Mouse (Mus musculus): ENCODE results near the gene Zc3hav1l. TPM values are rescaled to one million over a fixed set of nuclear protein-coding genes. Genes with fewer than 3 reads are reported as not detected.

The Zc3hav1l gene
- polyA plus RNA-seq, 1 experiment = 1.3 TPM

DNA sequence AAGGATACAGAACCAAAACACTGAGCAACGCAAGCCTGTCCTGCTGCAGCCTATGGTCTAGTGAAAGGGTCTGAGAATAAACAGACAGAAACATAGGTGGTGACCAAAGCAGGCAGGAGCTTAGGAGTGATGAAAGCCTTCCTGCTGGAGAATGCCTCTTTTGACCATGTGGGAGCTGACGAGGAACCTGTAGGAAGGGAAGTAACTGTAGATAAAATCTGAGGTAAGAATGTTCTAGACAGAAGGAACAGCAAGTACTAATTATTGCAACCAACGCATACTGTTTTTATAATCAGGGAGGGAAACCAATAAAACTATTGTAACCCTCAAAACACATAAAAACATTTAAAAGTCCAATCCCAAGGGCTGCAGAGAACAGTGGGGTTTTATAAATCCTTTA is 54.9 kb downstream of the Zc3hav1l start:
- no peak for TF ChIP-seq CTCF (IDR thresholded peaks at IDR 0.05; ENCODE audit: control insufficient read depth, insufficient read depth, insufficient replicate concordance, low read depth, low read length)
- no peak for TF ChIP-seq POLR2A (IDR thresholded peaks at IDR 0.05; ENCODE audit: control insufficient read depth, low read depth, low read length)
- no peaks in the 10 kb centered on the region; the same call in 1 of the 2 replicates for H3K4me1 ChIP-seq (ENCODE audit: control insufficient read depth, insufficient read depth, low read length)
- H3K27me3 ChIP-seq (ENCODE audit: control insufficient read depth, insufficient read depth, low read length) = no peaks in the 10 kb centered on the region
- H3K36me3 ChIP-seq (ENCODE audit: control insufficient read depth, insufficient read depth, low read length) = no peaks in the 10 kb centered on the region
- no peak overlapping the region for H3K4me3 ChIP-seq (ENCODE audit: control insufficient read depth, low read depth, low read length)
- H3K27ac ChIP-seq (ENCODE audit: control insufficient read depth, insufficient read depth, low read depth, low read length) = no peak overlapping the region

DNA sequence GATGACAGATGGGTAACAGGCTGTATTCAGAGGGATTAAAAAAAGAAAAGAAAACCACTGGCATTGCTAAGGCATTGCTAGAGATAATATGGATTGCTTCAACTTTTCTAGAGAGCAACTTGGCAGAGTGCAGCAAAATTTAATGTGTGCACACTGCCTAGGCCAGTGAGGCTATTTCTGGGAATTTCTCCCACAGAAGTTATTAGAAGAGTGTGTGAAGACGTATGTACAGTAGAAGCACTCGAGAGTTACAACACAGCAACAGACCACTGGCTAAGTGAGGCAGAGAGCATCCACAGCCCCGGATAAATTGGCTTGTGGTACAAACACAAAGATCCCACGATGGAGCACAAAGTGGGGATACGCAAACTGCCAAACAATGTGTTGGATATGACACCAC is 56.2 kb downstream of the Zc3hav1l start:
- H3K4me3 ChIP-seq (ENCODE audit: control insufficient read depth, low read depth, low read length) = no peak overlapping the region
- no peaks in the 10 kb centered on the region for H3K27me3 ChIP-seq (ENCODE audit: control insufficient read depth, insufficient read depth, low read length)
- no peak overlapping the region for H3K27ac ChIP-seq (ENCODE audit: control insufficient read depth, insufficient read depth, low read depth, low read length)
- H3K4me1 ChIP-seq (ENCODE audit: control insufficient read depth, insufficient read depth, low read length) = no peaks in the 10 kb centered on the region; the same call in 1 of the 2 replicates
- TF ChIP-seq POLR2A (IDR thresholded peaks at IDR 0.05; ENCODE audit: control insufficient read depth, low read depth, low read length) (no peak), CTCF (IDR thresholded peaks at IDR 0.05; ENCODE audit: control insufficient read depth, insufficient read depth, insufficient replicate concordance, low read depth, low read length) (no peak)
- no peaks in the 10 kb centered on the region for H3K36me3 ChIP-seq (ENCODE audit: control insufficient read depth, insufficient read depth, low read length)

DNA sequence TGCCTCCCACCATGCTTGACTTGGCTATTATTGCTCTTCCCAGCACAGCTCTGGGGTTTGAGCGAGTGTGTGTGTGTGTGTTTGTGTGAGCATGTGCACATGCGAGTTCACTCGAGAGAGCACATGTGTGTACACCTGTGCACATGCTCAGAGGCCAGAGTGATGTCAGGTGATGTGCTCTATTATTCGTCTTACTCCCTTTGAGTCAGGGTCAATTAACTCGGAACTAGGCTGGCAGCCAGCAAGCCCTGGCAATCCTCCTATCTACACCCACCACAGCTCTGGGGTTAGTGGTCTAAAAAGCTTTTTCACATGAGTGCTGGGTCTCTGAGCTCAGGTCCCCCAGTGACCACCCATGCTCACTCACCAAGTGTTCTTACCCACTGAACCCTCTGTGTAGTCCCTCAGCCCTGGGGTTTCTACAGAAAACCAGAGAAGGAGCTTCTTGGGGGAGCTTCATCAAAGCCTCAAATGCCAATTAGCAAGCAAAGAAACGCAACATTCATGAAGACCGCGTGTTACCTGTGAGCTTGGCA is 56.7 kb downstream of the Zc3hav1l start:
- Histone ChIP-seq H3K27me3 (ENCODE audit: control insufficient read depth, insufficient read depth, low read length) (no peaks in the 10 kb centered on the region), H3K4me3 (ENCODE audit: control insufficient read depth, low read depth, low read length) (no peak overlapping the region), H3K36me3 (ENCODE audit: control insufficient read depth, insufficient read depth, low read length) (no peaks in the 10 kb centered on the region), H3K4me1 (ENCODE audit: control insufficient read depth, insufficient read depth, low read length) (no peaks in the 10 kb centered on the region; the same call in 1 of the 2 replicates), H3K27ac (ENCODE audit: control insufficient read depth, insufficient read depth, low read depth, low read length) (no peak overlapping the region)
- TF ChIP-seq POLR2A (IDR thresholded peaks at IDR 0.05; ENCODE audit: control insufficient read depth, low read depth, low read length) = no peak
- TF ChIP-seq CTCF (IDR thresholded peaks at IDR 0.05; ENCODE audit: control insufficient read depth, insufficient read depth, insufficient replicate concordance, low read depth, low read length) = no peak

DNA sequence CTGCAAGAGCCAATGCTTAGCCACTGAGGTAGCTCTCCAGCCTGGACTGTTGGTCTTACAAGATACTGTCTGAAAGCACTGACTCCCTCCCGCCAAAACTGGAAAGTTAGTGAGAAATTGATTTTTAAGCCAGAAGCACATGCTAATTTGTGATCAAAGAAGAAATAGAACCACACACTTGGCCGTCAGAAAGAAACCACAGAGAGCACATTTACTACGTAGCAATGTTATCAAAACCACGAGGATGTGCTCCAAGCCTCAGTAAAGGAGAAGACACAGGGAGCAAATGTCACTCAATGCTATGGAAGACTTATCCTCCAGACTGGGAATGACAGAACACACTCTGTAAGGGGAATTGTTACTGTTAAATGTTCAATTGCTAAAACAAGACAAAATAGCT is 57.6 kb downstream of the Zc3hav1l start:
- Histone ChIP-seq H3K36me3 (ENCODE audit: control insufficient read depth, insufficient read depth, low read length) (no peaks in the 10 kb centered on the region), H3K4me3 (ENCODE audit: control insufficient read depth, low read depth, low read length) (no peak overlapping the region), H3K4me1 (ENCODE audit: control insufficient read depth, insufficient read depth, low read length) (no peaks in the 10 kb centered on the region; the same call in 1 of the 2 replicates), H3K27ac (ENCODE audit: control insufficient read depth, insufficient read depth, low read depth, low read length) (no peak overlapping the region), H3K27me3 (ENCODE audit: control insufficient read depth, insufficient read depth, low read length) (no peaks in the 10 kb centered on the region)
- TF ChIP-seq POLR2A (IDR thresholded peaks at IDR 0.05; ENCODE audit: control insufficient read depth, low read depth, low read length) (no peak), CTCF (IDR thresholded peaks at IDR 0.05; ENCODE audit: control insufficient read depth, insufficient read depth, insufficient replicate concordance, low read depth, low read length) (no peak)

DNA sequence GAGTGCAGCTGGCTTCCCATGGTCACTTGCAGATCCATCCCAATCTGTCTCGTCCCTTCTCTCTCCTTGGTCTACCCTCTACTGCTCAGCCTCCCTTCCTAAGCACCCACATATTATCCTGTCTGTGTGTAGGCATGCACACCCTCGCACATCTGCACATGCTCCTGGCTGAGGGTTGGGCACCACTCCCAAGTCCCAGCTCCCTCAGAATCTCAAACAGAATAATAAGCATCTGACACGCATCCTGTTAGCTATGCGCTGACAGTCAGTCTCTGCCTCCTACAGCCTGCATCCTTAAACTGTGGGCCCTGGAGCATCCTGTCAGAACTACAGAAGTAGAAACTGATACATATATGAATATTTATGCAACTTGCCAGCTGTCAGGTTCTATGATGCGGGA is 58.4 kb downstream of the Zc3hav1l start:
- no peak for TF ChIP-seq POLR2A (IDR thresholded peaks at IDR 0.05; ENCODE audit: control insufficient read depth, low read depth, low read length)
- no peak for TF ChIP-seq CTCF (IDR thresholded peaks at IDR 0.05; ENCODE audit: control insufficient read depth, insufficient read depth, insufficient replicate concordance, low read depth, low read length)
- Histone ChIP-seq H3K4me3 (ENCODE audit: control insufficient read depth, low read depth, low read length) (no peak overlapping the region), H3K4me1 (ENCODE audit: control insufficient read depth, insufficient read depth, low read length) (no peaks in the 10 kb centered on the region; the same call in 1 of the 2 replicates), H3K27me3 (ENCODE audit: control insufficient read depth, insufficient read depth, low read length) (no peaks in the 10 kb centered on the region), H3K27ac (ENCODE audit: control insufficient read depth, insufficient read depth, low read depth, low read length) (no peak overlapping the region), H3K36me3 (ENCODE audit: control insufficient read depth, insufficient read depth, low read length) (no peaks in the 10 kb centered on the region)

GRCm38 (mm10) chr6:38238382-38238781 is 60.7 kb downstream of the Zc3hav1l start:
- no peak overlapping the region for H3K4me3 ChIP-seq (ENCODE audit: control insufficient read depth, low read depth, low read length)
- no peaks in the 10 kb centered on the region for H3K36me3 ChIP-seq (ENCODE audit: control insufficient read depth, insufficient read depth, low read length)
- H3K27ac ChIP-seq (ENCODE audit: control insufficient read depth, insufficient read depth, low read depth, low read length) = no peak overlapping the region
- H3K4me1 ChIP-seq (ENCODE audit: control insufficient read depth, insufficient read depth, low read length) = no peaks in the 10 kb centered on the region
- TF ChIP-seq CTCF (IDR thresholded peaks at IDR 0.05; ENCODE audit: control insufficient read depth, insufficient read depth, insufficient replicate concordance, low read depth, low read length) (no peak), POLR2A (IDR thresholded peaks at IDR 0.05; ENCODE audit: control insufficient read depth, low read depth, low read length) (no peak)
- H3K27me3 ChIP-seq (ENCODE audit: control insufficient read depth, insufficient read depth, low read length) = no peaks in the 10 kb centered on the region

Other genes with a start within 250 kb of the Zc3hav1l start
- not detected in 2 replicates for gene Tmem213, start 190.0 kb downstream of the Zc3hav1l start, polyA plus RNA-seq (2012; rRNA removed)
- gene Atp6v0a4, start 174.7 kb downstream of the Zc3hav1l start, polyA plus RNA-seq (2012; rRNA removed) = 0.26 and 0.78 TPM in 2 replicates
- gene D630045J12Rik, start 45.2 kb downstream of the Zc3hav1l start, polyA plus RNA-seq (2012; rRNA removed) = 3.4 and 4.2 TPM in 2 replicates
- gene Zc3hav1, start 55.3 kb upstream of the Zc3hav1l start, polyA plus RNA-seq (2012; rRNA removed) = 2.3 and 2.5 TPM in 2 replicates
- gene Ttc26, start 82.2 kb upstream of the Zc3hav1l start, polyA plus RNA-seq (2012; rRNA removed) = 8.9 and 10.9 TPM in 2 replicates
- gene Ubn2, start 134.7 kb upstream of the Zc3hav1l start, polyA plus RNA-seq (2012; rRNA removed) = 23.1 and 25.5 TPM in 2 replicates
- gene Fmc1, start 234.2 kb upstream of the Zc3hav1l start, polyA plus RNA-seq (2012; rRNA removed) = 64.0 and 74.2 TPM in 2 replicates

All from testis, adult 2 months (tissue).